Mouse (Mus musculus) neural tube, embryonic 10.5 days (tissue): ENCODE data around the gene Rrp1.
"Not testable (repeated sequence)": the region's sequence is repeated elsewhere in the genome, so short reads cannot be mapped to it uniquely, and the experiment has no call there.

Experiments
- DNase-seq: peaks from one replicate; pipeline ENCODE4 v3.0.0-alpha.2; 2017; ENCODE audit warnings: low spot score; ENCODE audit errors: extremely low spot score

Gene Rrp1

DNA sequence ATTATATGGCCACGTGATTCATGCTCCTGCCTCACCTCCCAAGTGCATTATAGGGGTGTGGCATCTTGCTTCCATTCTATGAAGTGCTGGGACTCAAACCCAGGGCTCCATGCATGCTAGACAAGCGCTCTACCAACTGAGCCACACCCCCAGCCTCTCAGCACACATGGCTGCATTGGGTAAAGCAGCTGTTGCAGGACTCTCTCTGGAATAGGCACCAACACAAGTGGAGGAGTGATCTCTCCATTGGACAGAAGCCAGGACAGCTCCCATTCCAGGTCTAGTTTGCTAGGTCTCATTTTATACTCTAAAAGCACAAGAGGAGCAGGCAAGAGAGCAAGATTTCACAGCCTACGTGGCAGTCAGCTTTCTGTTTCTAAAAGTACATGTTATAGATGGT is 29.3 kb downstream of the Rrp1 start:
- no peak for DNase-seq

DNA sequence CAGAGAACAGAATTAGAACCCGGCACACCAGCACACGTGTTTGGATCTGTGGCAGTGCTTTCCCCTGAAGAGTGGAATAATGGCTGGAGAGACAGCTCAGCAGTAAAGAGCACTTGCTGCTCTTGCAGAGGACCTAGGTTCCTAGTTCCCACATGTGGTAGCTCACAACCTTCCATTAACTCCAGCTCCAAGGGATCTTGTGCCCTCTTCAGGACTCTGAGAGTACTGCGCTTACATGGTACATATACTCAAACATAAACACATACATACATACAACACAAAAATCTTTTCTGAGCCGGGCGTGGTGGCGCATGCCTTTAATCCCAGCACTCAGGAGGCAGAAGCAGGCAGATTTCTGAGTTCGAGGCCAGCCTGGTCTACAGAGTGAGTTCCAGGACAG is 34.3 kb downstream of the Rrp1 start:
- DNase-seq = no peak

DNA sequence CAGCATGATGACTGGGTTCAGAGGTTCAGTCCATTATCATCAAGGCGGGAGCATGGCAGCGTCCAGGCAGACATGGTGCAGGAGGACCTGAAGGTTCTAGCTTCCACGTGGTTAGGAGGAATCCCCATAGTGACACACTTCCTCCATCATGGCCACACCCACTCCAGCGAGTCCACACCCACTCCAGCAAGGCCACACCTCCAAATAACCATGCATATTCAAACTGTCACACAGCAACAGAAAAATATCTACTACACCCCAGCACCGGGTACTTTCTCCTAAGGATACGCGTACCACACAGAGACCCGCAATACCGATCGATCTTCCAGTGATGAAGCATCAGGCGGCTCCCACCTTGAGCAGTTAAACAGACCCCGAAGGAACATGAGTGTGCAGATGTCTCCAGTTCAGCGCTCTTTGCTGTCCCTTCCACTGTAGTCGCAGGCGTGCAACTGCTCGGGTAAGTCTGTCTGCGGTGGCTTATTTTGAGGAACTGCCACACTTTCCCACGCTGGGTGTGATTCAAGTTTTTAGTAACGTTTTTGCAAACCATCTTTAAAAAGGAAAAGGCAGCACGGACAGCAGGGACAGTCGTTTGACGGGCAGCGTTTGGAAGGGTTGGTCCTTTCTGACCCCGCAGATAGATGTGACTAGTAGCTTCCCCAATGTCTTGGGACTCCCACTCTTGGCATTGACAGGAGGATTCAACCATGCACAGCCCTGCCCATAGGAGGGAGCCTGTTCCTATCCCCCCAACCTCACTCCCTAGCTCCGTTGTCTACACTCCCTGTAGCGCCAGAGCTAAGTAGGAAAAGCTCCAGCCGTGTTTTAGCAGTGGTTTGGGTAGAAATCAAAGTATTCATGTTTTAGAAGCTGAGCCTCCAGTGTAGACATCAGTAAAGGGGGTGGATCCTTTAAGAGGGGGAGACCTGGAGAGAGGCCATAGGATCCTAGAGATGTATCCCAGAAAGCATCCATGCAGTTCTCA is 39.9 kb downstream of the Rrp1 start:
- no peak for DNase-seq

DNA sequence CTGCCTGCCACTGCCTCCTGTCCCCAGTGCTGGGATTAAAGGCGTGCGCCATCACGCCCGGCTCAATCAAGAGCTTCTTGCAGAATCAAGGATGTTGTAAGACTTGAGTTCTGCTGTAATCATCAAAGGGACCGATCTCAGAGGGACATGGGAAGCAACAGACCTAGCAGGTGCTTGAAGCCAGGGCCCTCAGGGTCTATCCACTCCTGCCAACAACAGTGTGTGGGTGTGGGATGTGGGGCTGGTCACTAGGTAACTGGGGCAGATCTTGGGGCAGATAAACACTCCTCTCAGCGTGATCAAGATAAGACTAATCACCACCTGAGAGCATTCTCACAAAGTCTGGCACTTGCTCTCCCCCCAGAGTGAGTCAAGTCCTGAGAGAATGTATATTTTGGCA is 41.1 kb downstream of the Rrp1 start:
- no peak for DNase-seq

DNA sequence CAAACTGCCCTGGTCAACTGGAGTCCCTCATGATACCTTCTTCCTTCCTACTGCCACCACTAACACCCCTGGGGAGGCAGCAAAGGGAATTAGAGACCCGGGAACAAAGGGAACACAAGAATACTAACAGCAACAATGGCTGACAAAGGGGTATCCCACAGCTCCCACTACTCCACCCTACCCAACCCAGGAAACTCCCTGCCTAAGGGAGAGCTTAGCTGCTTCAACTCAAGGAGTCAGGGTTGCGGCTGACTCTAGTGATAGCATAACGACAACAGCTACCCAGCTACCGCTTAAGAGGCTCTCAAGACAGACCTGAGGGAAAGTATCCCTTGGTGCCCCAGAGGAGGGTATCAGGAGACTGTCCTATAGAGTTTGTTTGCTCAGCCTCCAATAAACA is 45.3 kb downstream of the Rrp1 start:
- DNase-seq = no peak

DNA sequence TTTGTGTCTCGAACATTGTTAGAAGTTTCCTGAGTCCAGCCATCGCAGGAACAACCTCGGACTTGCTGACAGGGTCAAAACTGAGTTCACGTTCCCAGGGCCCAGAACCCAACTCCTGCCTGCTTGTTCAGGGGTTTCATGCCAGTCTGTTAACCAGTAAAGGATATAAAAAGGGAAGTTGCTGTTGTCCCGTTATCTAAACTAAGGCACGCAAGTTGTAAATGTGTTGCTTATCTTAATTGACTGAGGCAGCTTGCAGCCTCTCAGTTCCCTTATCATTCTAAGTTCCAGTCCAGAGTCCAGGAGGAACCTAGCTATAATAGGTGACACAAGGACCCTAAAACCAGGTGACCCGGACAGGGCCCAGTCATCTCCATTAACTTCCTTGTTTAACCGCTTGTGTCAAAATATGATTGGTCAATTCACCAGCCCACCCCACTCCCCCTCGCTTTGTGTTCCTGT is 46.0 kb downstream of the Rrp1 start:
- no peak for DNase-seq

DNA sequence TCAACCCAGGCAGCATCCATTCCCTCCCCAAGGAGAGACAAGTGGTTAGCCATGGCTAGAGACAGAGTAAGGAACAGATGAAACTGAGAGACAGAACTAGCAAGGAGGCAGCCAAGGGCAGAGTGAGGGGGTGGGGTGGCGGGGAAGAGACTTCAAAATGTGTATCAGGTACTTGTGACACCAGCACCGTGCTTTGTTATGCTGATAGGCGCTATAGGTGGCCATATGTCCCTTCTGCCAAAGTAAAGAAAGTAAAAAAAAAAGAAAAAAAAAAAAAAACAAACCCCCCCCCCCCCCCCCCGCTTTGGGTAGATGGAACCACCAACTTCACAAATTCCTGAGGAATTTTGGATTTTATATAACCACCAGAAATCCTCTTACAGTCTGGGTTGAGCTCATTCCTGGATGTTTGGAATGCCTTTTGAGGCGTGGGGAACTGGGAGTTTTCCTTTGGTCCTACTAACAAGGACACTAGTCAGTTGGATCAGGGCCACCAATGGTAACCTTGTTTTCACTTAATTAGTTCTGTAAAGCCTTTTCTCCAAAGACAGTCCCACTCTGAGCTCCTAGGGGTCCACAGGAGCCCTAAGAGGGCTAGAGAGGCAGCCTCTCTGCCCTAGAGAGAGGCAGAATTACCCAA is 46.5 kb downstream of the Rrp1 start:
- no peak for DNase-seq

DNA sequence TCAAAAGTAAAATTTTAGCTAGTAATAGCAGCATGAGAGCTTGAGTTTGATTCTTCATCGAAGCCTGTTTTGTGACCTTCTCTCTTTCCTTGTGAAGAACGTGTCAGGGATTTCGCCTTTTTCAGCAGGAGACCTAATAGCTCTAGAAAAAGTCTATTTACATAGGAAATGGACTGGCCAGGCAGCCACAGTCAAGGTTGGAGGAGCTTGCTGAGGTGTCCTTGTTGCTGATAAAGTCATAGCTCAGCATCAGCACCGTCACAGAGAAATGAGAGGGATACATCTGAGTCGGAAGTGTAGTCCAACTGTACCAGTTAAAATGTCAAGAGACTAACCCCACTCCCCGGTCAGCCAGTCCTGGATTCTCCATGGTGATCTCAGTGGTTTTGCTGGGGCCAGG is 47.3 kb downstream of the Rrp1 start:
- no peak for DNase-seq

DNA sequence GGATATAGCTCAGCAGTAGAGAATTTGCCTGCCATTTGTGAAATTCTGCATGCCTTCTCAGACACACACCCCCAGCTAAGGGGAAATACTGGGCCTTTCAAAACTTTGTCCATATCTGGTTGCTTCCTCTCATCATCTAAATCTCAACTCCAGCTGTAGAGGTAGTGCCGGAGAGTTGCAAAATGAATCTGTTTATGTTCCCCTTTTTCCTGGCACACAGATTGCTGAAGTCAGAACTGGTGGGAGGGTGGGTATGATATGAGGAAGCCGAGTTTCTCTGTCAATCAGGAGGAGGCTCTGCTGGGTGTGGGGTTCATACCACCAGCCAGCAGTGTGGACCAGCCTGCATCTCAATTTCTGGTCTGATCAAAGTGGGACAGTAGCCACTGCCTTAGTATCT is 48.7 kb downstream of the Rrp1 start:
- no peak for DNase-seq

DNA sequence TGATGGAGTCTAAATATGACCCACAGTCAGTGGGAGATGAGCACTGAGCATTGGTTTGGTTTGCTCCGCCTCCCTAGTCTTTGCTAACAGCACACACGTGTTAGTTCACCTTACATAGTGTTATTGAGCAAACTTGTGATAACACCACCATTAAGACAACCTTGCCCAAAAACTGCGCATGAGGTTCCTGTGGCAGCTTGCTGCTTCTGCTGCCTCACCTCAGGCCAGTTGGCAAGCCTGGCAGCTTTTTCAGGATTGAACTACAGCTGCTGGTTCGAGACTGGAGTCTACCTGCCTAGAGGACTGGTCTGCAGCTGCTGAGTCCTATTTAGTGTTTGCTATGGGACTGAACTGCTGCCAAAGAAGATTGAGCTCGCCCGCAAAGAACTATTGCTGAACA is 49.5 kb downstream of the Rrp1 start:
- no peak for DNase-seq

DNA sequence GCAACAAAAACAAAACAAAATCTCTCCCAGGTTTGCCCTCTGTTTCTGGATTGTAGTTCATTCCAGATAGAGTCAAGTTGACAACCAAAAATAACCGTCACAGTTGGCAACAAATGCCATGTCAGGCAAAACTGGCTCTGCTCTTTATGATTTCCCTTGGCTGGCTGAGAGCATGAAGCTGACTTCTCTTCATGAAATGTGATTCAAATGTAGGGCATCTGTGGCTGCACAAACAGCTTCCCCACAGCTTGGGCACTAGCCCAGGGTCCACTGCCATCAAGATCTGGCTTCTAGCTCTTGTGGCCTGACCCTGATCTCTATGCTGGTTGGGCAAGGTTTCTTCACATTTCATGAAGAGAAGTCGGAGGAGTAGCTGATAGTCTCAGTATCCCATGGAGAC is 50.9 kb downstream of the Rrp1 start:
- no peak for DNase-seq

DNA sequence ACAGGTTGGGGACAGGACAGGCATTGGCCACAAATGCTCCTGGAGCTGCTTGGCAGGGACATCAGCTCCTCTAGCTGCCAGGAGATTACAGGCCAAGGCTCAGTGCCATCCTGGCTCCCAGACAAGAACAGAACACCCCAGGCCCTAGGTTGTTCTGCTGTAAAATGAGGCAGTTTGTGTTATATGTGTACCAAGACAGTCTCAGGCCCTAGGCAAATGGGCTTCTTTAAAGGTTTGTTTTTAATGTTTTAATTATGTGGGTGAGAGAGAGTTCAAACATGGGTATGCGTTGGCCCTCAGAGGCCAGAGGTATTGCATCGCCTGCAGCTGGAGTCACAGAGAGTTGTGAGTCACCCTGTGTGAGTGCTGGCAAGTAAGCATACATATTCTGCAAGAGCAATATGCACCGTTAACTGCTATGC is 52.5 kb downstream of the Rrp1 start:
- no peak for DNase-seq

DNA sequence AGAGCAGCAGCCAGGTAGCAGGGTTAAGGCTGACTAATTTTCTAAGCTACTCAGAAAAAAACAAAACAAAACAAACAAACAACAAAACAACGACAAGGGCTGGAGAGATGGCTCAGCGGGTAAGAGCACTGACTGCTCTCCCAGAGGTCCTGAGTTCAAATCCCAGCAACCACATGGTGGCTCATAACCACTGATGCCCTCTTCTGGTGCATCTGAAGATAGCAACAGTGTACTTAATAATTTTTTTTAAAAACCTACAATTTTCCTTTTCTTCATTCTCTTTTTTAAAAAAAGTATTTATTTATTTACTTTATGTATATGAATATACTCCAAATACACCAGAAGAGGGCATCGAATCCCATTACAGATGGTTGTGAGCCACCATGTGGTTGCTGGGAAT is 53.8 kb downstream of the Rrp1 start:
- not testable (repeated sequence) for DNase-seq

DNA sequence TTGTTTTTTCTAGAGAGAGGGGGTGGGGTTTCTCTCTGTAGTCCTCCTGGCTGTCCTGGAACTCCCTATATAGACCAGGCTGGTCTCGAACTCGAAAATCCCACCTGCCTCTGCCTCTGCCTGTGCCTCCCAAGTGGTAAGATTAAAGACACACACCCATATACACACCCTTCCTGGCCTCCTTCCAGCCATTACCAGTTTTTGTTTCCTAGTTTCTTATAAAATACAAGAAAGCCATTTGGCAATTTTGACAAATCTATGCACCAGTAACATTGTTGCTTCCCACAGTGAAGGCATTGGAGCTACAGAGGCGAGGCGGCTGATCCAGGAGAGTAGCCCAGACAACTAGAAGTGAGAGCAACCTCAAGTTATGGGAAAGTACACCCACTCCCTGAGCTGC is 54.6 kb downstream of the Rrp1 start:
- no peak for DNase-seq

DNA sequence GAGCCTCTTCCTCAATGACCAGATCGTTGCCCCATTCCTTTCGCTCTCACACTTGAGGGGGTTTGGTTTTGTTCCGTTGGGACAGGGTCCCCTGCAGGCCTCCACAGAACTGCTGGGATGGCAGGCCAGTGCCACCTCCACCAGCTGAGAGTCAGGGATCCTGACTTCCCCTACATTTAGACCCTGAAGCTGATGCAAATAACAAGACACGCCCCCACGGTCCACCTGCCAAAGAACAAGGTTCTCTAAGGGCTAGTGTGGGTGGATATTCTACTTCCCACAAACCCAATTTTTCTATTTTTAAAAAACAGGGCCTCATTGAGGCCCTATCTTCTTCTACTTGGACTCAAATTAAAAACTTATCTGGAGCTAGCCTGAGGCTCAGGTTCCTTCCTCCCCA is 55.1 kb downstream of the Rrp1 start:
- no peak for DNase-seq

DNA sequence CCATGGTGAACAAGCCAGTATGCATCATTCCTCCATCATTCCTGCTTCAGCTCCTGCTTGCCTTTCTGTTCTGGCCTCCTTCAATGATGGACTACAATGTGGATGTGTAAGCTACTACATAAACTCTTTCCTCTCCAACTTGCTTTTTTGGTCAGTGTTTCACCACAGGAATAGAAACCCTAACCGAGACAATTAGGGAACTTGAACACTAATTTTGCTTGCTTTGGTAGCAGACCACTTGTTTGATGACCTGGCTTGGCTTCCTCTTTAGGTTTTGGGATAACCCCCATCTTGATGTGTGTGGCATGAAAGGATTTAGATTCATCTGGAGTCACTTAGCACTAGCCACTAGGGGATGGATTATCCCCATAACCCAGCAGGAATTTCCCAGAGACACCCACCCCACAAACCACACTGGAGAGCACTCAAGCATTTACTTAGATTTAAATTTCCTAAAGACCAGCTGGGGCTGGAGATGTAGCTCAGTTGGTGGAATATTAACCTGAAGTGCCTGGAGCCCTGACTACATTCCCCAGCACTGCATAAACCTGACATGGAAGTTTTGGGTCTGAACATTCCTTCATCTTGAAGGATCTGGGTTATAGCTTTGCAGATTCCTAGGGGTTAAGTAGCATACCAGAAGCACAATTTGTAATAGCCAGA is 56.8 kb downstream of the Rrp1 start:
- no peak for DNase-seq

DNA sequence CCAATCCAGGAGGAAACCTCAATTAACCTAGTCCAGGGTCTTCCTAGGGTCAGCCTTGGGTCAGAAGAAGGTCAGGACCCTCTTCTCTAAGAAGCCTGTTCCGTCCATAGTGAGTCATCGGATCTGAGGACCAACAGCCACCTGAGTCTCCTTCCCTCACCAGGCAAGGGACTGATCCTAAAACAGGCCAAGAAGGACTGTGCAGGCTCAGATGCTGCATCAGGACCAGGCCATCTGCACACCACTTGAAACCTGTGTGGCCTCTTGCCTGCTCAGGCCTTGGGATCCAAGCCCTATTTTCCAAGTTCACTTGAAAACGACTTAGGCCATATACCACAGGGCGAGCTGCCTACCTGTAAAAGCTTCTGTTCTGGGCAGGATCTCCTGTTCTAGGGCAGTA is 59.6 kb downstream of the Rrp1 start:
- peak; percentile 26 for DNase-seq

DNA sequence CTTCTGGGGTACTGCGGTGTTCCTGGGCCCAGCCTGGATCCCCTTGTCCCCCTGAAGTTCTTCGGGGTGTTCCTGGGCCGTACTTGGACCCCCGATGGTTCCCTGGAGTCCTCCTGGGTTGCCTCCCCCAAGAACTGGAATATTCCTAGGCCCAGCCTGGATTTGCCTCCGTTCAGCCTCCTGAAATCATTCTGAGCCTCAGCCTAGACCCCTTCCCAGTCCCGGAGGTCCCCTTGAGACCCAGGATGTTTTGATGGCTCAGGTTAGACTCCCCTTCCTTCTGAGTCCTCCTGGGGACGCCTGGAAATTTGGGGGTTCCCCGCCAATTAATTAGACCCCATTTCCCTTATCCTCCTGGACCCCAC is 60.2 kb downstream of the Rrp1 start:
- DNase-seq = no peak

DNA sequence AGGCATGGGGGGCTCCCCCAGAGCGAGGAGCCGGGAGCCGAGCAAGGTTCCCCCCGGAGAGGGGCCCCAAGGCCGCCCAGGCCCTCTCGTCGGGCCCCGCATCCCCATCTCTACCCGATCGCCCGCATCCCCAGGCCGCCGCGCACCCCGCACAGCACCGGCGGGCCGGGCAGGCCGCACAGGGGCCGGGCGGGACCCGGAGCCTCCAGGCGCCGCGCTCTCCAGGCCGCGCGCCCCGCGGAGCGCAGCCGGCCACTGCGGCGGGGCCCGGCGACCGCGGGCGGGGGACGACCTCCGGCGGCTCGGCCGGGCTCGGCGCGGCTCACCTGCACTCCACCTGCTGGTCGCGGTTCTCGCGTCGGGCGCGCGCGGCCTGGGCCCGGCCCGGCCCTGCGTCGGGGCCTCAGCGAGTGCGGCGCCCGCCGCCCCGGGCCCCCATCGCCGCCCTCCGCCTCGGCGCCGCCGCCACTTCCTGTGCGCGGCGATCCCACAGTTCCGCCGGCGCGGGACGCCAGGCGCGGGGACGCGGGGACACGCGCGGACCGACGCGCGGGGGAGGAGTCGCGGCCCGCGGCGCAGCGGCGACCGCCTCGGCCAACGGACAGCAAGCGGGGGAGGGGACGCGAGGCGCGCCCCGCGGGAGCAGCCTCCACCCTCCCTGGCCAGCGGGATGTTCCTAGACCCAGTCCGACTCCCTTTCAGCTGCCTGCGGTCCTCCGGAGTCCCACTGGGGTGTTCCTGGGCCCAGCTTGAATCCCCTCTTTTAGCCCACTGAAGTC is 60.8 kb downstream of the Rrp1 start, which contains the start of gene Agpat3:
Gene Agpat3, minus strand, starts transcription at position 603 of the 779 bp plus-strand sequence.
- DNase-seq = peak; percentile 71

DNA sequence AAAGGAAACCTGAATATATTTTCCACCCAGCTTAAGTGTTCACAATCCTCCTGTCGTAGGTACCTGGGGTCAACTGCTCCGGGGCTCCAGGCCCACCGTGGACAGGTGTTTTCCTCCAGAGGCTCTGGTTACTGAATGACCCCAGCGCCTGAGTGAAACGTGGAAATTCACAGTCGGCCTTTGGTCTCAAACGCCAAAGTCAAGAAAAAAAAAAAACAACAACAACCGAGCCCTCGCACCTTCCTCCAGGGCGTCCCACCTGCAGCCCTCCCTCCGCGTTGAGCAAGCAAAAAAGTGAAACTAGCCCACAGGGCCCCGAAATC is 61.3 kb downstream of the Rrp1 start:
- no peak for DNase-seq

DNA sequence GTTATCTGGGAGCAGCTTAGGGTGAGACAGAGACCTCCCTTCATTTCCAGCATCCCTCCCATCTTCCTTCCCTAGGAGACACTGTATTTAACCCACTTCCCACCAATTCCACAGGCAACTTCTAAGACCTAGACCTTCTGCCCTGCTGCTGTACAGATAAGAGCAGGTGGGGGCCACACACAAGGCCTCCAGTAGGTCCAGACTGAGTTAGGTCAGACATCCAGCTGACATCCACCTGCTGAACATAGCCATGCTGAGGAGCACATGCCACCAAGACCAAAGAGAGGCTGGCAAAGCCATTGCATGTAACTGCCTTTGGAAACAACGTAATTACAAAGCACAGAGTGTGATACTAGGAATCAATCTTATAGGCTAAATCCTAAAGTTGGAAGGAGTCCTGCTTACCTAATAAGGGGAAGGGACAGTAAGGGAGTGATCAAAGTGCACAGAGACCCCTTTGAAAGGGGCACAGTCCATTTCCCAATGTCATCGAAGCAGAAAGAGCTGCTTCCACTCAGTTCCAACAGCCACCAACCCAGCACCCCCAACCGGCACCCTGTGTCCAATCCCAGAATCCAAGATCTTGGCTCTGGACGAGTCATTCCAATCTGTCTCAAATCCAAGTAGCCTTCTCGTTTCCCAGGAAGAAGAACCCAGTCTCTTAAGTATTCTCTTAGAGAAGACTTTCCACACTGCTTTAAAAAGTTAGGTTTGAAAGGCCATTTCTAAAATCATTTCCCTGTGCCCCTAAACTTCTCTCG is 61.9 kb downstream of the Rrp1 start:
- no peak for DNase-seq
